Mouse (Mus musculus) spleen, adult 2 months (tissue): ENCODE data around the gene Mrs2.

Experiments used
- CTCF ChIP-seq: fragments of 200-500 bp; IDR thresholded peaks from 2 replicates; pipeline ENCODE4 v1.5.1; 2011; ENCODE audit warnings: mild to moderate bottlenecking, inconsistent platforms; ENCODE audit not compliant: insufficient read depth, insufficient read length, insufficient replicate concordance; ENCODE audit errors: extremely low read depth
- POLR2A ChIP-seq: fragments of 200-500 bp; IDR thresholded peaks from 2 replicates; pipeline ENCODE4 v1.6.1; 2011; ENCODE audit warnings: low read depth, low read length, inconsistent platforms

DNA sequence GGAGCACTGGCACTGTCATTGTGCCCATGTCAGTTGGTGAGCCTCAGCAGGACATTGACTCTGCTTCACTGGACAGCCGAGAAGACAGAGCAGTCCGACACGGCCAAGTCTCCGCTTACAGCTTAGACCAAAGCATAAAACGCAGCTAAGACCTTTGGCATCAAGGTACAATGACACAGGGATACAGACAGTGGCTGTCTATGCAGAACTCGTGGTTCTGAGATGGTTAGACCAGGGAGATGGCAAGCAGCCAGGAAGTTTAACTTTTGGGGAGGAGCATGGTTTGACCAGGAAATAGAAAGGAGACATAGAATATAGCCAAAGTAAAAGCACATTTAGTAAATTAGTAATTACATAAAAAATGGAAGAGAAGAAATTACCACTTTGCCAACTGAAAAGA, 31.2 kb downstream of the Mrs2 start:
- no peak for TF ChIP-seq CTCF
- TF ChIP-seq POLR2A, result no peak
